Mouse (Mus musculus) lung, postnatal 0 days (tissue): ENCODE measurements around the gene Map2k4. TPM values are rescaled to one million over a fixed set of nuclear protein-coding genes. Genes with fewer than 3 reads are reported as not detected.

Source experiments
- ATAC-seq: fragments of 200-750 bp; cut with Nextera tagmentation; 2 replicates; pipeline ENCODE4 v1.8.0; 2017; ENCODE audit warnings: moderate library complexity
- DNase-seq: peaks from one replicate; pipeline ENCODE4 v3.0.0-alpha.2; 2016; ENCODE audit warnings: low spot score
- H3K27ac ChIP-seq: fragments of 300-500 bp; sonication (generic); 2 replicates; pipeline ENCODE4 v1.5.1; 2014; ENCODE audit warnings: antibody characterized with exemption, mild to moderate bottlenecking, low read length, mixed read lengths
- H3K27me3 ChIP-seq: fragments of 300-500 bp; sonication (generic); replicated peaks from 2 replicates; pipeline ENCODE4 v1.6.1; 2014; ENCODE audit warnings: low read length, mixed read lengths; ENCODE audit not compliant: insufficient read depth
- H3K36me3 ChIP-seq: fragments of 300-500 bp; sonication (generic); 2 replicates; pipeline ENCODE4 v1.6.1; 2014; ENCODE audit warnings: low read length, mixed read lengths; ENCODE audit not compliant: insufficient read depth
- H3K4me1 ChIP-seq: fragments of 300-500 bp; sonication (generic); 2 replicates; pipeline ENCODE4 v1.6.1; 2014; ENCODE audit warnings: antibody characterized with exemption, low read depth, low read length, mixed read lengths; ENCODE audit not compliant: insufficient read depth
- H3K4me2 ChIP-seq: fragments of 300-500 bp; sonication (generic); replicated peaks from 2 replicates; pipeline ENCODE4 v1.6.1; 2014; ENCODE audit warnings: low read depth, mild to moderate bottlenecking, low read length, moderate library complexity, mixed read lengths
- H3K4me3 ChIP-seq: fragments of 300-500 bp; sonication (generic); 2 replicates; pipeline ENCODE4 v1.5.1; 2014; ENCODE audit warnings: low read depth, low read length
- H3K9ac ChIP-seq: fragments of 300-500 bp; sonication (generic); replicated peaks from 2 replicates; pipeline ENCODE4 v1.6.1; 2014; ENCODE audit warnings: low read depth, mild to moderate bottlenecking
- H3K9me3 ChIP-seq: fragments of 300-500 bp; sonication (generic); 2 replicates; pipeline ENCODE4 v1.6.1; 2016; ENCODE audit warnings: low read length, mixed read lengths
- CTCF ChIP-seq: IDR thresholded peaks from 2 replicates; pipeline ENCODE4 v1.5.1; 2016; ENCODE audit warnings: antibody characterized with exemption, mild to moderate bottlenecking
- EP300 ChIP-seq: IDR thresholded peaks from 2 replicates; pipeline ENCODE4 v1.6.1; 2016; ENCODE audit warnings: antibody characterized with exemption, mild to moderate bottlenecking, control low read depth
- WGBS: fragments of 180-500 bp; shearing (Covaris S2); extraction: QIAGEN DNeasy Blood & Tissue Kit; methylation state at CpG from one replicate; pipeline ENCODE4 v1.1.7; 2014; 5-methylcytosine and 5-hydroxymethylcytosine counted together
- polyA plus RNA-seq: library from polyadenylated mRNA; unstranded; fragments of >200 nt; fragmentation: Nextera tagmentation; extraction: Ambion mirVana; gene quantifications from 2 replicates; pipeline ENCODE4 v1.2.1, GENCODE M21; 2015

Map2k4 gene
- polyA plus RNA-seq, 1 experiment from 2014 or later: 42.2 TPM

GRCm38 (mm10) chr11:65664903-65665302, 123.2 kb downstream of the Map2k4 start:
- DNase-seq: no peak
- Histone ChIP-seq H3K9ac (no peak overlapping the region), H3K9me3 (no peaks in the 10 kb centered on the region), H3K4me2 (no peak overlapping the region), H3K27me3 (no peaks in the 10 kb centered on the region), H3K27ac (no peak overlapping the region), H3K4me1 (no peaks in the 10 kb centered on the region), H3K4me3 (no peak overlapping the region), H3K36me3 (no peaks in the 10 kb centered on the region)
- no peak for TF ChIP-seq EP300
- TF ChIP-seq CTCF: no peak
- no peak for ATAC-seq
- 61% methylated on average over 6 of the region's 6 CpGs for WGBS

GRCm38 (mm10) chr11:65661790-65662522, 126.1 kb downstream of the Map2k4 start:
- Histone ChIP-seq H3K4me3 (no peak overlapping the region), H3K4me2 (no peak overlapping the region), H3K4me1 (no peaks in the 10 kb centered on the region), H3K27me3 (no peaks in the 10 kb centered on the region), H3K9ac (no peak overlapping the region), H3K36me3 (no peaks in the 10 kb centered on the region), H3K9me3 (no peaks in the 10 kb centered on the region), H3K27ac (no peak overlapping the region)
- ATAC-seq: no peak
- DNase-seq: no peak
- TF ChIP-seq EP300: no peak
- WGBS: 31% methylated on average over 8 of the region's 8 CpGs

GRCm38 (mm10) chr11:65653932-65654331, 134.2 kb downstream of the Map2k4 start:
- TF ChIP-seq EP300 (no peak), CTCF (no peak)
- 87% methylated on average over 8 of the region's 8 CpGs for WGBS
- Histone ChIP-seq H3K27ac (no peak overlapping the region), H3K4me1 (no peaks in the 10 kb centered on the region), H3K36me3 (no peaks in the 10 kb centered on the region), H3K4me2 (no peak overlapping the region), H3K4me3 (no peak overlapping the region), H3K9me3 (no peaks in the 10 kb centered on the region), H3K27me3 (no peaks in the 10 kb centered on the region), H3K9ac (no peak overlapping the region)
- ATAC-seq (no peak), DNase-seq (no peak)

GRCm38 (mm10) chr11:65651426-65651825, 136.7 kb downstream of the Map2k4 start:
- no peak overlapping the region for H3K4me2 ChIP-seq
- no peak for DNase-seq
- no peak overlapping the region for H3K4me3 ChIP-seq
- TF ChIP-seq EP300 (no peak), CTCF (no peak)
- 20% methylated on average over 7 of the region's 7 CpGs for WGBS
- H3K36me3 ChIP-seq: no peaks in the 10 kb centered on the region
- no peak overlapping the region for H3K9ac ChIP-seq
- no peaks in the 10 kb centered on the region for H3K4me1 ChIP-seq
- no peak for ATAC-seq
- H3K27ac ChIP-seq: no peak overlapping the region
- H3K9me3 ChIP-seq: no peaks in the 10 kb centered on the region
- H3K27me3 ChIP-seq: no peaks in the 10 kb centered on the region

- H3K36me3 ChIP-seq: no peaks in the 10 kb centered on the region
- H3K4me2 ChIP-seq: no peak overlapping the region
- H3K9me3 ChIP-seq: no peaks in the 10 kb centered on the region
- peaks cover 3% of the 10 kb centered on the region; the same call in 1 of the 2 replicates for H3K4me1 ChIP-seq
- no peaks in the 10 kb centered on the region for H3K27me3 ChIP-seq
- no peak for ATAC-seq
- WGBS: 39% methylated on average over 4 of the region's 4 CpGs
- TF ChIP-seq EP300 (0 out of 2 replicates have a peak, but pooled peaks have one; percentile 13), CTCF (no peak)
- no peak for DNase-seq
- H3K4me3 ChIP-seq: no peak overlapping the region
- H3K27ac ChIP-seq: no peak overlapping the region
- H3K9ac ChIP-seq: no peak overlapping the region
Measured at GRCm38 (mm10) chr11:65649956-65650715, 138.0 kb downstream of the Map2k4 start.

- H3K4me3 ChIP-seq: no peak overlapping the region
- H3K27ac ChIP-seq: no peak overlapping the region
- H3K9me3 ChIP-seq: no peaks in the 10 kb centered on the region
- H3K36me3 ChIP-seq: no peaks in the 10 kb centered on the region
- DNase-seq (no peak), ATAC-seq (no peak)
- no peaks in the 10 kb centered on the region for H3K27me3 ChIP-seq
- peaks cover 3% of the 10 kb centered on the region; the same call in 1 of the 2 replicates for H3K4me1 ChIP-seq
- no peak for TF ChIP-seq EP300
- TF ChIP-seq CTCF: no peak
- H3K9ac ChIP-seq: no peak overlapping the region
- WGBS: 44% methylated on average over 4 of the region's 4 CpGs
- no peak overlapping the region for H3K4me2 ChIP-seq
Measured at GRCm38 (mm10) chr11:65649469-65649868, 138.6 kb downstream of the Map2k4 start.
